Mouse (Mus musculus): ENCODE results near the gene Aars.

DNA sequence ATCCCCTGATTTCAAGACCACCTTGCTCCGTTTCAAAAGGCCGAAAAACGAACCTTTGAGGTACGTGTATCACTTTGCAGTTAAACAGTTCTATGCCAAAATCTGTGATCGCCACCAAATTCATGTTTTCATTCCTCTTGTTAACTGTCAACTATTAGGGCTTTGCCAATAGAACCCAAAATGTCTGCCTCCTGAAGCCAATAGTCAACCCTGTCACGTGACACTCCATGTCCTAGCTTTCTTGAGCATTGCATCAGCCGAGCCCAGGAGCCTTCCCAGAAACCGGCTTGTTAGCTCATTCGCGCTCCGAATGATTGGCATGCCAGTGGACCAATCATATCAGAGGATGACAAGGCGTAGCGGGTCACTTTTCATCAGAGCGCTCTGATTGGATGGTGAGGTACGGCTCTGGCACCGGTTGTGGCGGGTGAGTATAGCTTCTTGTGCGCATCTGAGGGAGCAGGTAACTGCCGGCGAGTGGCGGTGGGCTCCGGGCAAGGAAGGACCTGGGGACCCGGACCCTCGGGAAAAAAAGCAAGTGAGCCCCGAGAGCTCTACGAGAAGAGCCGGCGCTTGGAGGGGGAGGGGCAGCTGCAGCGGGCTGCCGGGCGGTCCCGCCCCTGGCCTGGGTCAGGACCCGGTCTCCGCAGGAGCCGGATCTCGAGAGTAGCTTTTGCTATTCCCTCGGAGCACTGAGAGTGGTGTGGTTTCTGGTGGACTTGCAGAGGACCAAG, 705 bp downstream of the Aars start:
- TF ChIP-seq CTCF (IDR thresholded peaks at IDR 0.05; ENCODE audit: extremely low read depth, insufficient read depth, insufficient read length, insufficient replicate concordance) (no peak), POLR2A (IDR thresholded peaks at IDR 0.05; ENCODE audit: low read depth, low read length) (no peak; the same call in 1 of the 2 replicates)

All from spleen, adult 2 months (tissue).